Mouse (Mus musculus): Measurements from ENCODE around the gene Gm36210.

Gene Gm36210

GRCm38 (mm10) chr7:4906466-4906950, at the start of gene Gm36210:
TSS of gene Gm36210 (minus strand) at chr7:4906516.
- DNase-seq, result no peak

GRCm38 (mm10) chr7:4953815-4954445, 47.6 kb upstream of the Gm36210 start:
- DNase-seq, result no peak

GRCm38 (mm10) chr7:4950561-4951342, 44.4 kb upstream of the Gm36210 start:
- no peak for DNase-seq

- no peak for DNase-seq
Observed at GRCm38 (mm10) chr7:4948386-4948785, 42.1 kb upstream of the Gm36210 start.

- DNase-seq, result no peak
Observed at GRCm38 (mm10) chr7:4947855-4948254, 41.5 kb upstream of the Gm36210 start.

GRCm38 (mm10) chr7:4943223-4943815, 37.0 kb upstream of the Gm36210 start:
- DNase-seq, result peak; percentile 95

GRCm38 (mm10) chr7:4942673-4943072, 36.4 kb upstream of the Gm36210 start:
- DNase-seq, result no peak

- DNase-seq, result peak; percentile 91
Observed at GRCm38 (mm10) chr7:4940068-4940479, 33.8 kb upstream of the Gm36210 start.

- DNase-seq, result peak; percentile 86
Observed at GRCm38 (mm10) chr7:4938456-4938855, 32.1 kb upstream of the Gm36210 start.

GRCm38 (mm10) chr7:4937392-4937791, 31.1 kb upstream of the Gm36210 start:
- no peak for DNase-seq

GRCm38 (mm10) chr7:4936832-4937231, 30.5 kb upstream of the Gm36210 start:
- no peak for DNase-seq

- no peak for DNase-seq
Observed at GRCm38 (mm10) chr7:4934160-4934914, 28.0 kb upstream of the Gm36210 start.

- DNase-seq, result no peak
Observed at GRCm38 (mm10) chr7:4933103-4933502, 26.8 kb upstream of the Gm36210 start.

GRCm38 (mm10) chr7:4928323-4928722, 22.0 kb upstream of the Gm36210 start:
- no peak for DNase-seq

- DNase-seq, result peak; percentile 45
Observed at GRCm38 (mm10) chr7:4927711-4928110, 21.4 kb upstream of the Gm36210 start.

- no peak for DNase-seq
Observed at GRCm38 (mm10) chr7:4926849-4927248, 20.5 kb upstream of the Gm36210 start.

- DNase-seq, result peak; percentile 74
Observed at GRCm38 (mm10) chr7:4925441-4926381, 19.4 kb upstream of the Gm36210 start, which contains the start of gene Ssc5d. TSS of gene Ssc5d (plus strand) at chr7:4925785.

- DNase-seq, result peak; percentile 57
Observed at GRCm38 (mm10) chr7:4924891-4925301, 18.6 kb upstream of the Gm36210 start.

- DNase-seq, result no peak
Observed at GRCm38 (mm10) chr7:4924483-4924882, 18.2 kb upstream of the Gm36210 start.

- DNase-seq, result peak; percentile 71
Observed at GRCm38 (mm10) chr7:4923586-4924364, 17.5 kb upstream of the Gm36210 start.

Data from kidney, postnatal 10 days (tissue).